Mouse (Mus musculus) erythroblast, embryonic 14.5 days (primary cell): ENCODE data around the gene Sgk1.

Experiments
- GATA1 ChIP-seq: IDR thresholded peaks from 2 replicates; pipeline ENCODE4 v1.6.1; 2012; ENCODE audit warnings: low read length, inconsistent platforms, mixed read lengths
- TAL1 ChIP-seq: IDR thresholded peaks from 3 replicates; pipeline ENCODE4 v1.6.1; 2012; ENCODE audit warnings: low read length, inconsistent platforms, mixed read lengths

DNA sequence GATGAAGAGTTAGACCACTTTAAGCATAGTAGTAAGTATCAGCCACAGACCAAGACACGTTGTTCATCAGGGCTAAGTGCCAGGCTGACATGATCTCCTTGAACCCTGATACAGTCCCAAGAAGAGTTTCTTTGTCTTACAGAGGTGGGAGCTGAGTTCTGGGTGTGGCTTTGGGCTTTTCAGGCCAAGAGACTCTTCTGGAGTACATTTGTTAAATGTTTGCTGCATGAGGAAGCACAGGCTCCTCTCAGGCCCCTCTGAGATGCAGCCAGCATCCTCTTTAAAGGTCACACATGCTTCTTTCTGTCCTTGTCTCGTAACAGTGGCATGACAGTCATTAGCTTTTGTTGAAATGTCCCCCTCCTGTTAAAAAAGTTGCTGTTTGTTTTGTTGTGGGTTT lies 38.6 kb downstream of the Sgk1 start:
- TF ChIP-seq GATA1 (no peak), TAL1 (no peak)
